Mouse (Mus musculus): ENCODE data around the gene Chst8. TPM values are rescaled to one million over a fixed set of nuclear protein-coding genes. Genes with fewer than 3 reads are reported as not detected.

The Chst8 gene
- polyA plus RNA-seq, 1 experiment from 2014 or later: 2.8 TPM

DNA sequence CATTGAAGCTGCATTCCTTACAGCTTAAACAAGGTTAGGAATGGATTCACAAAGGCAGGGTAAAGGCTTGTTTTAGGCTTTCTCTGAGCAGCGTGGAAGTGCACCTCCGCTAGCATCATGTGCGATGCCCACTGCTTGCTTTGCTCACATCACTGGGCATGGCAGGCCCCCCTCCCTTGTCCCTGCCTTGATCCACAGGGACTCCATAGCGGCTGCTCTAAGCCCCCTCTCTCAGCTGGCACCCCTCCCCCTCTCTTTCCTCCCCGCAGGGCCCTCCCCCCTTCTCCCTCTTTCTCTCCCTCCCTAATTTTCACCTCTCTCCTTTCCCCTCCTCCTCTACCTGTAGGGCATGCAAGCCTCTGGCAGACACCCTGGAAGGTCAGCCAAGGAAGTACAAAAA is 150.3 kb downstream of the Chst8 start:
- no peak overlapping the region for H3K4me3 ChIP-seq (replicated peaks; ENCODE audit: low read length)
- ATAC-seq (ENCODE audit: insufficient read depth, low FRiP score): no peak
- no peak overlapping the region for H3K27ac ChIP-seq (ENCODE audit: low read length)
- 35% methylated on average over 5 of the region's 5 CpGs for WGBS
- H3K36me3 ChIP-seq (ENCODE audit: control insufficient read depth, insufficient read depth, low read length): no peaks in the 10 kb centered on the region
- H3K27me3 ChIP-seq (ENCODE audit: control insufficient read depth, insufficient read depth, low read length): no peaks in the 10 kb centered on the region
- H3K4me2 ChIP-seq (ENCODE audit: low read depth, low read length): no peak overlapping the region
- no peaks in the 10 kb centered on the region for H3K4me1 ChIP-seq (ENCODE audit: control insufficient read depth, insufficient read depth, low read length)
- H3K9me3 ChIP-seq (replicated peaks; ENCODE audit: control insufficient read depth, low read length): no peaks in the 10 kb centered on the region
- H3K9ac ChIP-seq (ENCODE audit: low read length): no peak overlapping the region

DNA sequence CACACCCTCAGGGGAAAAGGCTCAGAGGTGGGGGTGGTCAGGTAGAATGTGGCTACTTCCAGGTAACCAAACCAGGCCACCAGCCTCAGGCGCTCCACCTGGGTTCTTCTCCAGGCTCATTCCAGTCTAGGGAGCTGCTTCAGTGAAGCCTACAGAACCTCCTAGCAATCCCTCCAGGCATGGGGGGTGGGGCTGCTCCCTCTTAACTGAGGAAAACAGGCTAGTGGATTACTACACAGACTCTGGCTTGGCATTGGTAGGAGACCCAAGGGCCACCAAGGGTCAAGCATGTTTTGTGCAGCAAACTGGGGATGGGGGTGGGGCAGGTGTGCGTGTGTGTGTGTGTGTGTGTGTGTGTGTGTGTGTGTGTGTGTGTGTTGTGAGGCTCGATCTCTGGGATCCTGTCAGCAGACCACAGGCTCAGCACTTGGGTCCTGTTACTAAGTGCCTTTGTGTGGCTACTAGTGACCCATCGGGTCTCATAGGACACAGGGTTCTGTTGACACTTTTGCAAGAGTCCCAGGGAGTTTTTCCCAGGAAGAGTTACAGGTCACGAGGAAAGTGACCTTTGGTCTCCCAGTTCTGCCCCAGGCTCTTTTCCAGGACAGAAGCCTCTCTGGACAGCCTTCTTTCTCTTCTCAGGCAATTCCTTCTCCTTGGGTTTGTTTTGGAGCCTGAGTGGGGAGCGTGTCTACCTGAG is 153.0 kb downstream of the Chst8 start:
- H3K4me2 ChIP-seq (ENCODE audit: low read depth, low read length): no peak overlapping the region
- ATAC-seq (ENCODE audit: insufficient read depth, low FRiP score): no peak
- H3K9me3 ChIP-seq (replicated peaks; ENCODE audit: control insufficient read depth, low read length): no peaks in the 10 kb centered on the region
- no peaks in the 10 kb centered on the region for H3K27me3 ChIP-seq (ENCODE audit: control insufficient read depth, insufficient read depth, low read length)
- no peaks in the 10 kb centered on the region for H3K36me3 ChIP-seq (ENCODE audit: control insufficient read depth, insufficient read depth, low read length)
- WGBS: 65% methylated on average over 6 of the region's 6 CpGs
- no peak overlapping the region for H3K4me3 ChIP-seq (replicated peaks; ENCODE audit: low read length)
- H3K9ac ChIP-seq (ENCODE audit: low read length): no peak overlapping the region
- no peaks in the 10 kb centered on the region for H3K4me1 ChIP-seq (ENCODE audit: control insufficient read depth, insufficient read depth, low read length)
- H3K27ac ChIP-seq (ENCODE audit: low read length): no peak overlapping the region

- Histone ChIP-seq H3K36me3 (ENCODE audit: control insufficient read depth, insufficient read depth, low read length) (no peaks in the 10 kb centered on the region), H3K27ac (ENCODE audit: low read length) (peak within 1 kb of the TSS; percentile 99), H3K4me1 (ENCODE audit: control insufficient read depth, insufficient read depth, low read length) (peaks cover 10% of the 10 kb centered on the region; the same call in 1 of the 2 replicates), H3K9ac (ENCODE audit: low read length) (peak within 1 kb of the TSS; percentile 94), H3K4me3 (replicated peaks; ENCODE audit: low read length) (peak within 1 kb of the TSS; percentile 80), H3K27me3 (ENCODE audit: control insufficient read depth, insufficient read depth, low read length) (no peaks in the 10 kb centered on the region), H3K9me3 (replicated peaks; ENCODE audit: control insufficient read depth, low read length) (no peaks in the 10 kb centered on the region), H3K4me2 (ENCODE audit: low read depth, low read length) (peak within 1 kb of the TSS; percentile 78)
- WGBS: 66% methylated on average over 5 of the region's 5 CpGs
- ATAC-seq (ENCODE audit: insufficient read depth, low FRiP score): no peak
These were observed 155.9 kb downstream of the Chst8 start, which contains the start of gene Kctd15 for GRCm38 (mm10) chr7:34656632-34657031. TSS of gene Kctd15 (minus strand) at chr7:34656732.

GRCm38 (mm10) chr7:34655086-34655839 is 157.2 kb downstream of the Chst8 start:
- H3K9me3 ChIP-seq (replicated peaks; ENCODE audit: control insufficient read depth, low read length): no peaks in the 10 kb centered on the region
- H3K4me1 ChIP-seq (ENCODE audit: control insufficient read depth, insufficient read depth, low read length): peaks cover 10% of the 10 kb centered on the region; the same call in 1 of the 2 replicates
- ATAC-seq (ENCODE audit: insufficient read depth, low FRiP score): peak; percentile 84
- no peaks in the 10 kb centered on the region for H3K36me3 ChIP-seq (ENCODE audit: control insufficient read depth, insufficient read depth, low read length)
- under 1% methylated on average over 64 of the region's 74 CpGs for WGBS
- H3K9ac ChIP-seq (ENCODE audit: low read length): peak overlapping the region; percentile 94
- peak overlapping the region; percentile 80 for H3K4me3 ChIP-seq (replicated peaks; ENCODE audit: low read length)
- H3K4me2 ChIP-seq (ENCODE audit: low read depth, low read length): peak overlapping the region; percentile 78
- no peaks in the 10 kb centered on the region for H3K27me3 ChIP-seq (ENCODE audit: control insufficient read depth, insufficient read depth, low read length)
- peak overlapping the region; percentile 99 for H3K27ac ChIP-seq (ENCODE audit: low read length)

- Histone ChIP-seq H3K4me1 (ENCODE audit: control insufficient read depth, insufficient read depth, low read length) (peaks cover 10% of the 10 kb centered on the region; the same call in 1 of the 2 replicates), H3K9ac (ENCODE audit: low read length) (peak overlapping the region; percentile 94), H3K4me2 (ENCODE audit: low read depth, low read length) (peak overlapping the region; percentile 78), H3K9me3 (replicated peaks; ENCODE audit: control insufficient read depth, low read length) (no peaks in the 10 kb centered on the region), H3K27me3 (ENCODE audit: control insufficient read depth, insufficient read depth, low read length) (no peaks in the 10 kb centered on the region), H3K4me3 (replicated peaks; ENCODE audit: low read length) (peak overlapping the region; percentile 80), H3K27ac (ENCODE audit: low read length) (peak overlapping the region; percentile 99), H3K36me3 (ENCODE audit: control insufficient read depth, insufficient read depth, low read length) (no peaks in the 10 kb centered on the region)
- under 1% methylated on average over 59 of the region's 81 CpGs for WGBS
- peak; percentile 38; the same call in 1 of the 2 replicates for ATAC-seq (ENCODE audit: insufficient read depth, low FRiP score)
These were observed 157.9 kb downstream of the Chst8 start for GRCm38 (mm10) chr7:34654441-34655085.

DNA sequence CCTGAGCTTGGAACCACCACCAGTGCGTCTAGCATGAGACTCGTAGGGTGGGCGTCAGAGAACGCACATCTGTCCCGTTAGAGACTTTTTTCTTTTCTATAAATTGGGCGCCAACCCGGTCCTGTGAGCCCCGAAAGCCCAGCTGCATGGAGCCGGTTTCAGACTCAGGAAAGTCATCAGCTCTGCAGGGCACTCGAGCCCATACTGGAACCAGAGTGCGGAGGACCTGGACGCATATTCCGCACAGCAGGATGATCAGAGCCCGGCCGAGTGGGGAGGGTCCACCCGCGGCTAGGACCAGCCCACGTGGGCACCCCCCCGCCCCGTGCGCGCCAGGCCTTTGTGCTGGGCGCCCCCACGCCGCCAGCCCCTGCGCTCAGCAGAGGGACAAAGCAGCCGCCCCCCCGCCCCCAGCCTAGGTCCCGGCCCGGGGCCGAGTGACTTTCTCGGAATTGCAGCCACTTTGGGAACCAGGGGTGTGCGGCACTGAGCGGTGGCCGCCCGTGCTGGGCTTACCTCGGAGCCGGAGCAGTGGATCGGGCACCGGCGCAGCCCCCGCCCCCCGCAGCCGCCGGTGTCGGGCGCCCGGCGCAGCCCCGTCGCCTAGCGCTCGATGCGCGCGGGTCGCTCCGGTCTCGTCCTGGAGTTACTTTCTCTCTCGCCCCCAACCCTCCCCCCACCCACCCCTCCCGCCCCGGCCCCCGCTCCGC is 158.6 kb downstream of the Chst8 start:
- 1% methylated on average over 41 of the region's 64 CpGs for WGBS
- Histone ChIP-seq H3K4me3 (replicated peaks; ENCODE audit: low read length) (peak overlapping the region; percentile 80), H3K9ac (ENCODE audit: low read length) (peak overlapping the region; percentile 94), H3K27me3 (ENCODE audit: control insufficient read depth, insufficient read depth, low read length) (no peaks in the 10 kb centered on the region), H3K4me2 (ENCODE audit: low read depth, low read length) (peak overlapping the region; percentile 78), H3K27ac (ENCODE audit: low read length) (peak overlapping the region; percentile 99), H3K4me1 (ENCODE audit: control insufficient read depth, insufficient read depth, low read length) (peaks cover 10% of the 10 kb centered on the region; the same call in 1 of the 2 replicates), H3K36me3 (ENCODE audit: control insufficient read depth, insufficient read depth, low read length) (0 out of 2 replicates have a peak, but pooled peaks cover 2% of the 10 kb centered on the region), H3K9me3 (replicated peaks; ENCODE audit: control insufficient read depth, low read length) (no peaks in the 10 kb centered on the region)
- ATAC-seq (ENCODE audit: insufficient read depth, low FRiP score): peak; percentile 18

DNA sequence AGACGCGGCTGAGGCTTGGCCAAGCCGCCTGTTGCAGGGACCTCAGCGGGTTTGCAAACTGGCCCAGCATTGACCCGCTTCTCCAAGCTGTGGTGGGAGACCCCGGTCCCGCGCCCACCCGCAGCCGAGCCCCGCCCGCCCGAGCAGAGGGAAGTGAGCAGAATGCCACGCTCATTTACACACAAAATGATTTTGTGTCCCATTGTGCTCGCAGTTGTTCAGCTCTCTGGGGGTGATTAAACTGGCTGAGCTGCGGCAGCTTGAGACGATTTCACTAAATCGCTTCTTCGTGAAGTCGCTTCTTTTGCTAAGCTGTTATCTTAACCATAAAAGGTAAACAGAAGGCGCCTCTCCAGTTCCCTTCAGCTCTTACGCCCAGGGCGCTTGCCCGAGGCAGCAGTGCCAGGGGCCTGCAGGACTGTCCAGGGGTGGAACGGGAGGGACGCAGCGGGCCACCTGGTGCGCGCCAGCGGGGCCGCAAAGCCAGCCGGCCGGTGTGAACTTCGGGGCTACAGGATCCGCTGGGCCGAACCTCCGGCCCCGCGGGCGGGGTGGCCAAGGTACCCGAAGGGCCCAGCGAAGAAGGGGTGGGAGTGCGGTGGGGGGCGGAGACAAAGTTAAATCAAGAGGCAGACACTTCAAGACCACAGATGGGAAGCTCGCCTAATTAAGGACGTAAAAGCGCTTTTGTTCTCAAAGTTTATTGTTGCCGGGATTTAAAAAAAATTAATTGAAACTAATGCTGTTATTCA is 159.6 kb downstream of the Chst8 start:
- no peak for ATAC-seq (ENCODE audit: insufficient read depth, low FRiP score)
- Histone ChIP-seq H3K9ac (ENCODE audit: low read length) (peak overlapping the region; percentile 94), H3K36me3 (ENCODE audit: control insufficient read depth, insufficient read depth, low read length) (peaks cover 11% of the 10 kb centered on the region), H3K4me2 (ENCODE audit: low read depth, low read length) (peak overlapping the region; percentile 78), H3K4me1 (ENCODE audit: control insufficient read depth, insufficient read depth, low read length) (peaks cover 10% of the 10 kb centered on the region; the same call in 1 of the 2 replicates), H3K9me3 (replicated peaks; ENCODE audit: control insufficient read depth, low read length) (no peaks in the 10 kb centered on the region), H3K4me3 (replicated peaks; ENCODE audit: low read length) (peak overlapping the region; percentile 80), H3K27ac (ENCODE audit: low read length) (peak overlapping the region; percentile 99), H3K27me3 (ENCODE audit: control insufficient read depth, insufficient read depth, low read length) (no peaks in the 10 kb centered on the region)
- WGBS: under 1% methylated on average over 48 of the region's 48 CpGs

- 63% methylated on average over 2 of the region's 2 CpGs for WGBS
- peak overlapping the region; percentile 22; the same call in 1 of the 2 replicates for H3K9ac ChIP-seq (ENCODE audit: low read length)
These were observed 161.1 kb downstream of the Chst8 start for GRCm38 (mm10) chr7:34651381-34651780.

More at GRCm38 (mm10) chr7:34651381-34651780, 161.1 kb downstream of the Chst8 start:
- Histone ChIP-seq H3K4me1 (ENCODE audit: control insufficient read depth, insufficient read depth, low read length) (peaks cover 19% of the 10 kb centered on the region; the same call in 1 of the 2 replicates), H3K27ac (ENCODE audit: low read length) (no peak overlapping the region), H3K4me3 (replicated peaks; ENCODE audit: low read length) (no peak overlapping the region), H3K4me2 (ENCODE audit: low read depth, low read length) (no peak overlapping the region), H3K27me3 (ENCODE audit: control insufficient read depth, insufficient read depth, low read length) (no peaks in the 10 kb centered on the region), H3K9me3 (replicated peaks; ENCODE audit: control insufficient read depth, low read length) (no peaks in the 10 kb centered on the region), H3K36me3 (ENCODE audit: control insufficient read depth, insufficient read depth, low read length) (peaks cover 19% of the 10 kb centered on the region)
- ATAC-seq (ENCODE audit: insufficient read depth, low FRiP score): no peak
